Mouse (Mus musculus) cerebellum, adult 9-10 months (tissue): ENCODE measurements around the gene Chad.

Experiments used
- DNase-seq: peaks from one replicate; pipeline ENCODE4 v3.0.0; 2022

Gene Chad

GRCm38 (mm10) chr11:94564437-94565150, at the start of gene Chad:
Gene Chad, plus strand, starts transcription at chr11:94565047.
- DNase-seq = no peak

- peak; percentile 78 for DNase-seq
These were observed 43.5 kb upstream of the Chad start, which contains the start of gene Mycbpap for GRCm38 (mm10) chr11:94521219-94521843. Gene Mycbpap, minus strand, starts transcription at chr11:94521742.

- no peak for DNase-seq
These were observed 38.5 kb upstream of the Chad start for GRCm38 (mm10) chr11:94526171-94526879.

GRCm38 (mm10) chr11:94528879-94529278, 36.0 kb upstream of the Chad start:
- DNase-seq = no peak

- no peak for DNase-seq
These were observed 31.7 kb upstream of the Chad start for GRCm38 (mm10) chr11:94533171-94533570.

GRCm38 (mm10) chr11:94538733-94539292, 26.0 kb upstream of the Chad start:
- no peak for DNase-seq

- DNase-seq = no peak
These were observed 25.1 kb upstream of the Chad start for GRCm38 (mm10) chr11:94539761-94540160.

GRCm38 (mm10) chr11:94542400-94542799, 22.4 kb upstream of the Chad start:
- DNase-seq = no peak

- peak; percentile 30 for DNase-seq
These were observed 21.5 kb upstream of the Chad start for GRCm38 (mm10) chr11:94543344-94543743.

GRCm38 (mm10) chr11:94543932-94544331, 20.9 kb upstream of the Chad start:
- peak; percentile 99 for DNase-seq

- DNase-seq = peak; percentile 49
These were observed 20.4 kb upstream of the Chad start for GRCm38 (mm10) chr11:94544422-94544821.

GRCm38 (mm10) chr11:94546381-94546780, 18.5 kb upstream of the Chad start:
- DNase-seq = peak; percentile 44

GRCm38 (mm10) chr11:94547271-94547670, 17.6 kb upstream of the Chad start:
- DNase-seq = peak; percentile 56

- peak; percentile 75 for DNase-seq
These were observed 16.6 kb upstream of the Chad start for GRCm38 (mm10) chr11:94548041-94548784.

GRCm38 (mm10) chr11:94548888-94549690, 15.8 kb upstream of the Chad start, which contains the start of gene Rsad1:
Gene Rsad1, minus strand, starts transcription at chr11:94549255.
- DNase-seq = peak; percentile 97

- DNase-seq = peak; percentile 50
These were observed 15.0 kb upstream of the Chad start for GRCm38 (mm10) chr11:94549691-94550441.

GRCm38 (mm10) chr11:94550442-94550744, 14.5 kb upstream of the Chad start:
- peak; percentile 45 for DNase-seq

GRCm38 (mm10) chr11:94558226-94558625, 6.6 kb upstream of the Chad start:
- no peak for DNase-seq

GRCm38 (mm10) chr11:94563383-94563782, 1.5 kb upstream of the Chad start:
- no peak for DNase-seq

GRCm38 (mm10) chr11:94563821-94564220, 1.0 kb upstream of the Chad start:
- no peak for DNase-seq

- DNase-seq = no peak
These were observed 268 bp downstream of the Chad start for GRCm38 (mm10) chr11:94565151-94565479.
